Mouse (Mus musculus): ENCODE data around the gene Clip2. TPM values are rescaled to one million over a fixed set of nuclear protein-coding genes. Genes with fewer than 3 reads are reported as not detected.

Gene Clip2
- polyA plus RNA-seq, 1 experiment = 72.6 TPM

- DNase-seq (ENCODE audit: extremely low spot score in 1 of 2, low spot score in 1 of 2) = no peak
Observed at GRCm38 (mm10) chr5:134567445-134567844, 15.2 kb upstream of the Clip2 start.

DNA sequence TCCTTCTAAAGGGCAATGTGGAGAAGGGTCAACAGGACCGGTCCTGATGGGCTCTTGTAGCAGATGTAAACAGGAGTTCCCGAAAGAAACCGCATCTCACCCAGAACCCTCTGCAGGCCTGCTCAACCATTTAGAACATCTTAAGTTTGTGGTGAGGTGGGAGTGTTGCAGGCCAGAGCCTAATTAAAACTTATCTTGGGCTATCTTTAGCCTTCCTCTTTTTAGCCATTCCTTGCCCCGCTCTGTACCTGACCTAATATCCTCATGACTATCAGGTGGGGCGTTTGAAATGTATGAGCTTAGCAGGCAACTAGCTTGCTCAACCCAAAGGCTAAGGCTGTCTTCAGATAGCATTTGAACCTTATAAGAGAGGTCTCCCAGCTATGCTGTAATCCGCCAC is 13.5 kb upstream of the Clip2 start:
- no peak for DNase-seq (ENCODE audit: extremely low spot score in 1 of 2, low spot score in 1 of 2)

GRCm38 (mm10) chr5:134564272-134564671 is 12.0 kb upstream of the Clip2 start:
- no peak for DNase-seq (ENCODE audit: extremely low spot score in 1 of 2, low spot score in 1 of 2)

GRCm38 (mm10) chr5:134560450-134561171 is 8.4 kb upstream of the Clip2 start:
- no peak for DNase-seq (ENCODE audit: extremely low spot score in 1 of 2, low spot score in 1 of 2)

DNA sequence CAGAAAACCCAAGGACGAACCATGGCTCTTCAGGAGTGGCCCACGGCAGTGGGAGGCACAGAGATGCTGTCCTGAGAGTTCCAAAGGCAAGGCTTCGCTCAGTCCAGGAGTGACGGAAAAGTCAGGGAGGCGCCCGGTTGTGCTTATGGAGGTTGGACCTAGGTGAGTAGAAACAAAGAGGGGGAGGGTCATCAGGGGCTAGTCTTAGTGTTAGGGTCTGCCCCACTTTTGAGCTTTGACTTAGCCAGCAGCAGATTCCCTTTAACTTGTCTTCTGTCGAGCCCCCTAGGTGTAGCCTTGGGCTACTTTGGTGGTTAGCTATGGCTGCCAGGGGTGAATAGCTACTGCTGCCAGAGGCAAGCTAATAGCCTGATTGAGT is 7.8 kb upstream of the Clip2 start, which contains the start of gene Syna:
Syna (minus strand) TSS at position 101 of the 379 bp plus-strand sequence.
- no peak for DNase-seq (ENCODE audit: extremely low spot score in 1 of 2, low spot score in 1 of 2)

DNA sequence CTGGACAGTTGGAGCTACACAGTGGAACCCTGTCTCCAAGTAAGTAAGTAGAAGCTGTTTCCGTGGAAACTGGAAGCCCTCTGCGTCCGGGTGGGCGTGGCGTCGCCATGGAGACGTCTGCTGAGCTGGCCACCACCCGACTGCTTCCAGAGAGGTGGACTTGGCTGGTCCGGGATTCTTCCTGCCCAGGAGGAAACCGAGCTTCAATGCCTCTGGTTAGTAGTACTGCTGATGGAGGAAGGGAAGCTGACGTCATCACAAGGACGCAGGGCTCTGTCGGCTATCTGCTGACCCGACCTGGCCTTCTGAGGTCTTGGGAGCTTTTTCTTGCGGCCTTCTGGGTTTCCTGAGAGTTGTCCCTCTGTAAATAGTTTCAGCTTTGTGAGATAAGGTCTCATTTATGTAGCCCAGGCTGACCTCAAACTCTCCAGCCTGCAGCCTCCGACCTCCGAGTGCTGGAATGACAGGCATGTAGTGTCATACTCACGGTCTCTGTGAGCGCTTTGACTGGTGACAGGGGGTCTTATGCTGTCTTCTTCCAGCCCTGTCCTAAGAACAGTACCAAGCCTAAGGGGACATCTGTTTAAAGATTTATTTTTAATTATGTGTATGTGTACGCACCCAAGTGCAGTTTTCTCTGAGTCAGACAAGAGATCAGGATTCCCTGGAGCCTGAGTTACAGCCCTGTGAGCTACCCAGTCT is 3.4 kb upstream of the Clip2 start:
- peak in 1 of 2 experiments; percentile 87 for DNase-seq (ENCODE audit: extremely low spot score in 1 of 2, low spot score in 1 of 2)

DNA sequence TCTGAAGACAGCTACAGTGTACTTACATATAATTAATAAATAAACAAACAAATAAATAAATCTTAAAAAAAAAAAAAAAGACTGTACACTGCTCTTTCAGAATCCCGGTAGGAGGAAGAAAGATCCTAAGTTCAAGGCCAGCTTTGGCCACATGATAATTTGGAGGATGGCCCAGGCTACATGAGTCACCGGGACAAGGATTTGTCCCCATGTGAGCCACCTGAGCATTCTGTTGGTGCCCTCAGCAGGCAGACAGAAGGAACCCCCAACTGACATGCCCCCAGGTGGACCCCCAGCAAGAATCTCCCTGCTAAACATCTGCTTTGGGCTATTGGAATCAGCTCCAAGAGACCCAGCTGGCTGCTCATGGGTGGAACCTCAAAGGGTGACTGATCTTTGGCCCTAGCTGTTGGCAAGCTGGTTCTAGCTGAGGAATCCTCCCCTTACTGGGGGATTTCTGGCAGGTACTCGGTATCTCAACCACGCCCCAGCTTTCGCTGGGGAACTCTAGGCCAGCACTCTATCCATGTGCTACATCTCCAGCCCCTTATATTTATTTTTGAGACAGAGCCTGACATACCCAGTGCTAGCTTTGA is 1.8 kb upstream of the Clip2 start:
- DNase-seq (ENCODE audit: extremely low spot score in 1 of 2, low spot score in 1 of 2) = no peak

DNA sequence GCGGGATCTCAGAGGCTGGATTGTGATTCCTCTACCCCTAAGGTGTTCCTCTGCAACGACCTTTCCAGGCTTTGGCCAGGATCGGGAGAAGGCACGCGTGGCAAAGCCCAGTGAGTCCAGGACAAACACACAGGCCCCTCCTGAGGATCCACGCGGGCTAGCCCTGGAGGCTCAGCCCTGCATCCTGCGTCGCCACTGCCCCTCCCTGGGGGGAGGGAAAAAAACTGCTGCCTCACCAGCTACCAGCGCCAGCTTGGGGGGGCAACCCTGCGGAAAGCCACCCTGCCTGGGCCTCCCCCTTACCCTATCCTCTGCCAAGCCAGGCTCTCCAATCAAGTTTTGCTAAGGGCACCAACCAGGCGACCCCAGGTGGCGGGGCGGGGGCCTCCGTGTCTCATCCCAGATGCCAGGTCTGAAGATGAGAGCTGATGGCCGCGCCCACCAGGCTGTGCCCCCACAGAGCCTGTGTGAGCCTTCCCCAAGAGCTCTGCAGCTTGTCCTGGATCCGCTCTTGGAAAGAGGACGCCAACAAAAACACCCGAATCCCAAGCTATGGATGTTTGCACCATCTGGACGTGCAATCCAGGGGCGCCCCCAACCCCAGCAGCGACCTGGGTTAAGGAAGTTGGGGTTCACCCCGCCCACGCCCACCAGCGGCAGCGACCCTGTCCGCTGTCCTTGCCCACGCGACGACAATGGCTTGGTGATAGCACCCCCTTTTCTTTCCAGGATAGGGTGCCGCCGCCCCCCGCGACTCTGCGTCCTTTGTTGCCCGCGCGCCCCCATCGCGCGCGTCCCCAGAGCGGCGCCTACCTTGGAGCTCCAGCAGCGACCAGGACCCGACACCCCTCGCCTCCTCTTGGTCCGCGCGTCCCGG is 763 bp downstream of the Clip2 start:
- peak in 1 of 2 experiments; percentile 64 for DNase-seq (ENCODE audit: extremely low spot score in 1 of 2, low spot score in 1 of 2)

- DNase-seq (ENCODE audit: extremely low spot score in 1 of 2, low spot score in 1 of 2) = no peak
Observed at GRCm38 (mm10) chr5:134550836-134551232, 1.4 kb downstream of the Clip2 start.

DNA sequence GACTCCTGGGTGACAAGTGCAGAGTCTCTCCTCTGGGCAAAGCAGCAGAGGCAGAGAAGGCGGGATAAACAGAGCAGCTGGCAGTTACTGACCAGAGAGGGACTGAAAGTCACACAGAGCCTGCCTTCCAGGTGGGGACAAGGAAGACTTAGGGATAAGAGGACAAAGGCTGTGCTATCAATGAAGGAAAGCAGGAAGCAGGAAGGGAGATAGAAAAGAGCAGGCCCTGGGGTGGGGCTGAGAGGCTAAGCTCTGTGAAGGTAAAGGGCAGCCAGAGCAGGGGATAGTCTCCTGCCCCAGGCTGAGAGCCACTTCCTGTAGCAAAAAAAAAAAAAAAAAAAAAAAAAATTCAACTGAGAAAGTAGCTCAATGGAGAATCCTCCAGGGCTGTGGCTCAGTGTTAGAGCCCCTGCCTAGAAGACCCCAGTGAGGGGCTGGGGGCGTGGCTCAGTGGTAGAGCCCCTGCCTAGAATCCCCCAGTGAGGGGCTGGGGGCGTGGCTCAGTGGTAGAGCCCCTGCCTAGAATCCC is 2.5 kb downstream of the Clip2 start:
- DNase-seq (ENCODE audit: extremely low spot score in 1 of 2, low spot score in 1 of 2) = no peak

DNA sequence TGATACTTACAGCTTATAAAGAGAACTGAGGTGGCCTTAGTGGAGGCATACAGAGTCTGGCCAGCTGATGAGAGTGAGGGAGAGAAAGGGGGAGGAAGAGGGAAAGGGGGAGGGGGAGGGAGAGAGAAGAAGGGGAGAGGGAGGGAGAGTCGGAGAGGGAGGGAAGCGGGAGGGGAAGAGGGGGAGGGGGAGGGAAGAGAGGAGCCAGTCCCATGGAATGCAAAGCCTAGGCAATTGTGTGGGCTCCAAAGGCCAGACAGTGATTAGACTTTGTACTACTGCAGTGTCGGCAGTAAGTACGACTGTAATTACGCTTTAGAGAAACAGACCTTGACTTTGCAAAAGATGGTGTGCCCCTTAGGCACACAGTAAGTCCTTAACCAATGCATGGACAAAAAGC is 3.9 kb downstream of the Clip2 start:
- DNase-seq (ENCODE audit: extremely low spot score in 1 of 2, low spot score in 1 of 2) = no peak

- peak in 1 of 2 experiments; percentile 43 for DNase-seq (ENCODE audit: extremely low spot score in 1 of 2, low spot score in 1 of 2)
Observed at GRCm38 (mm10) chr5:134546790-134547189, 5.4 kb downstream of the Clip2 start.

DNA sequence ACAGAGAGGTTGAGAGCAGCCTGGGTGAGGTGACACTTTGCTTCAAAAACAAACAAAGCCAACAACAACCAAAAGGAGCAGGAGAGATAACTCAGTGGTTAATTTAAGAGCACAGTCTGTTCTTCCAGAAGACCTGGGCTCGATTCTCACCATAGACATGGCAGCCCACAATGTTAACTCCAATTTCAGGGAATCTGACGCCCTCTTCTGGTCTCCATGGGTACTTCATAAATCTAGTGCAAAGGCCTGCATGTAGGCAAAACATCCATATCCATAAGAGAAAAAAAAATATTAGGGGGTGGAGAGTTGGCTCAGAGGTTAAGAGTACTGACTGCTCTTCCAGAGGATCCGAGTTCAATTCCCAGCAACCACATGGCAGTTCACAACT is 7.0 kb downstream of the Clip2 start:
- no peak for DNase-seq (ENCODE audit: extremely low spot score in 1 of 2, low spot score in 1 of 2)

- peak in 1 of 2 experiments; percentile 79 for DNase-seq (ENCODE audit: extremely low spot score in 1 of 2, low spot score in 1 of 2)
Observed at GRCm38 (mm10) chr5:134544516-134545241, 7.6 kb downstream of the Clip2 start.

- no peak for DNase-seq (ENCODE audit: extremely low spot score in 1 of 2, low spot score in 1 of 2)
Observed at GRCm38 (mm10) chr5:134541640-134542039, 10.6 kb downstream of the Clip2 start.

DNA sequence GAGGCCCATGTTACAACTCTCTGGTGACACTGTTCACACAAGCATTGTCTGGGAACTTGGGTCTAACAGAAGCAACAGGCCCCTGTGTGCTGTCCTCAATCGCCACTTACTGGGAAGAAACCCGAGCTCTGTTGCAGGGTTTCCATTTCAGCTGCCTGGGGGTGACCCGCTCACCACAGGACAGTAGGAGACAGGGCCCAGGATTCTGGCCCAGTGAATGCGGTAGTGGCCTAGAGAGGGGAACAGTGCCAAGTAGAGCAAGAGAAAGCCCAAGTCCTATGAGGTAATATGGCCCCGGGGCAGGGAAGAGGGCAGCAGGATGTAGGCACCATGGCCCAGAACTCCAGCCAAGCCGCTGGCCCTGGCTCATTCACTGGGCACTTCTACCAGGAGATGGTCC is 11.4 kb downstream of the Clip2 start:
- DNase-seq (ENCODE audit: extremely low spot score in 1 of 2, low spot score in 1 of 2) = no peak

DNA sequence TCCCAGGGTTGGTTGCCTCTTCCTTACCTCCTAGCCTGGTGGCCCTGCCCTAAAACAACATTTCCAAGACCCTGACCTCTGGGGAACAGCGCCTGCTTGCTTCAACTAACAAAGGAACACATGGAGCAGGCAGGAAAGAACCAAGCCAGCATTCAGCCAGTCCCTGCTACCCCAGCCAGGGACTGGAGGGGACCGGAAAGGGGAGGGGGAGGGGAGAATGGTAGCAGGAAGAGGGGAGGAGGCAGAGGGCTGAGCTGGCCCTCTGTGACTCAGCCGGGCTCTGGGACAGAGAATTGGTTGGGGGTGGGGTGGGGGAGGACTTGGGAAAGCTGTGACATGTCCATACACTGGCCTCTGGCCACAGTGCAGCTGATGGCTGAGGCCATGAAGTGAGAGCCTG is 12.3 kb downstream of the Clip2 start:
- DNase-seq (ENCODE audit: extremely low spot score in 1 of 2, low spot score in 1 of 2) = peak in 1 of 2 experiments; percentile 44

DNA sequence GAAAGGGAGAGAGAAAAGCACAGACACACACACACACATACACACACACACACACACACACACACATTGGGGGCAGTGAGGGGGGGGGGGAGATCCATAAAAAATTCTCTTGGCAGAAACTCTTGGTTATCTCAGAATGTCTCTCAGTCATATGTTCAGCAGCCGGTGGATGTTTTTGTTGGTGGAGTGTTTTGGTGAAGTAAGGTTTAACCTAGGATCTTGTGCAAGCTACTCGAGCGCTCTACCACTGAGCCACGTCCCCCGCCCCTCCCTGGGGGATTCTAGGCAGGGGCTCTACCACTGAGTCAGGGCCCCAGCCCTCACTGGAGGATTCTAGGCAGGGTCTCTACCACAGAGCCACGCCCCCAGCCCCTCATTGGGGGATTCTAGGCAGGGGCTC is 16.2 kb downstream of the Clip2 start:
- no peak for DNase-seq (ENCODE audit: extremely low spot score in 1 of 2, low spot score in 1 of 2)

- no peak for DNase-seq (ENCODE audit: extremely low spot score in 1 of 2, low spot score in 1 of 2)
Observed at GRCm38 (mm10) chr5:134532417-134532816, 19.8 kb downstream of the Clip2 start.

- DNase-seq (ENCODE audit: extremely low spot score in 1 of 2, low spot score in 1 of 2) = peak in 1 of 2 experiments; percentile 57
Observed at GRCm38 (mm10) chr5:134531585-134531984, 20.6 kb downstream of the Clip2 start.

All from frontal cortex, adult 2 months (tissue).